Mouse (Mus musculus): ENCODE results near the gene Rap1gap.

- TF ChIP-seq POLR2A (IDR thresholded peaks at IDR 0.05; ENCODE audit: borderline replicate concordance, insufficient read depth, low read length) (no peak), CTCF (IDR thresholded peaks at IDR 0.05; ENCODE audit: borderline replicate concordance, insufficient read depth, low read depth, low read length) (no peak)
Observed at GRCm38 (mm10) chr4:137732361-137732760, 67.8 kb downstream of the Rap1gap start.

Data from cerebellum, adult 2 months (tissue).